Mouse (Mus musculus) C2C12 (cell line): ENCODE results near the gene Myf6.

Experiments used
- CTCF ChIP-seq: IDR thresholded peaks from one replicate; pipeline ENCODE4 v1.5.1; 2011; ENCODE audit not compliant: control insufficient read depth, insufficient read depth, insufficient read length
- MAX ChIP-seq: IDR thresholded peaks from one replicate; pipeline ENCODE4 v1.6.1; 2011; ENCODE audit warnings: mild to moderate bottlenecking, control low read depth
- MYOG ChIP-seq: IDR thresholded peaks from one replicate; pipeline ENCODE4 v1.6.1; 2011; ENCODE audit not compliant: control insufficient read depth, insufficient read length; ENCODE audit errors: extremely low read depth

DNA sequence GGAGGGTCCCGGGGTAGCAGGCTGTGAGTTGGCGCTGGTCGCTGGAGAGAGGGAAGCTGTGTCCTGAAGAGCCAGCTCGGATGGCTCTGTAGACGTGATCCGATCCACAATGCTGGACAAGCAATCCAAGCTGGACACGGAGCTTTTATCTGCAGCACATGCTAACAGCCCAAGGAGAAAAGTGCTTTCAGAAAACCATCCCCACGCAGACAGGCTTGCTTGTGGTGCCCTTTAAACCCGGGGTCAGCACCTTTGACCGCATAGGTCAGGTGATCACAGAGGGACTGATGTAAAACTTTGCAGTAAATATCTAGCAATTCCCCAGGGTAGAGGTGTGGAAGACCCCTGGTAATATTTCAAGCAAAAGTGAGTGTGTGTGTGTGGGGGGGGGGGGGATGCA, 10.5 kb downstream of the Myf6 start:
- TF ChIP-seq CTCF (no peak), MAX (no peak), MYOG (no peak)
